Mouse (Mus musculus) bone marrow macrophage, adult 2 months (primary cell): Measurements from ENCODE around the gene Baiap2l1.

Experiments
- CTCF ChIP-seq: IDR thresholded peaks from 2 replicates; pipeline ENCODE4 v1.5.1; 2012; ENCODE audit warnings: low read depth, mild to moderate bottlenecking, low read length, moderate library complexity
- POLR2A ChIP-seq: IDR thresholded peaks from 2 replicates; pipeline ENCODE4 v1.6.1; 2012; ENCODE audit warnings: mild to moderate bottlenecking, low read depth, low read length, borderline replicate concordance

- TF ChIP-seq CTCF (no peak), POLR2A (no peak)
Observed at GRCm38 (mm10) chr5:144261309-144261708, 96.6 kb downstream of the Baiap2l1 start.
